Mouse (Mus musculus) stomach, postnatal 0 days (tissue): ENCODE data around the gene Fars2. TPM values are rescaled to one million over a fixed set of nuclear protein-coding genes. Genes with fewer than 3 reads are reported as not detected.

Experiments used
- ATAC-seq: fragments of 200-750 bp; cut with Nextera tagmentation; 2 replicates; pipeline ENCODE4 v1.8.0; 2017; ENCODE audit not compliant: low FRiP score, low TSS enrichment
- DNase-seq: peaks from one replicate; pipeline ENCODE4 v3.0.0-alpha.2; 2016; ENCODE audit warnings: low spot score
- H3K27ac ChIP-seq: fragments of 300-500 bp; sonication (generic); replicated peaks from 2 replicates; pipeline ENCODE4 v1.5.1; 2014; ENCODE audit warnings: mild to moderate bottlenecking, control low read depth
- H3K27me3 ChIP-seq: fragments of 300-500 bp; sonication (generic); 2 replicates; pipeline ENCODE4 v1.6.1; 2014; ENCODE audit warnings: low read length; ENCODE audit not compliant: control insufficient read depth, insufficient read depth
- H3K36me3 ChIP-seq: fragments of 300-500 bp; sonication (generic); 2 replicates; pipeline ENCODE4 v1.6.1; 2014; ENCODE audit warnings: low read length, mixed read lengths; ENCODE audit not compliant: control insufficient read depth, insufficient read depth
- H3K4me1 ChIP-seq: fragments of 300-500 bp; sonication (generic); replicated peaks from 2 replicates; pipeline ENCODE4 v1.6.1; 2014; ENCODE audit warnings: antibody characterized with exemption; ENCODE audit not compliant: control insufficient read depth, insufficient read depth
- H3K4me2 ChIP-seq: fragments of 300-500 bp; sonication (generic); replicated peaks from 2 replicates; pipeline ENCODE4 v1.6.1; 2014; ENCODE audit warnings: low read depth, mild to moderate bottlenecking, control low read depth, moderate library complexity
- H3K4me3 ChIP-seq: fragments of 300-500 bp; sonication (generic); 2 replicates; pipeline ENCODE4 v1.5.1; 2014; ENCODE audit warnings: low read depth, low read length, control low read depth
- H3K9ac ChIP-seq: fragments of 300-500 bp; sonication (generic); 2 replicates; pipeline ENCODE4 v1.6.1; 2014; ENCODE audit warnings: mild to moderate bottlenecking, low read length, control low read depth, mixed read lengths
- H3K9me3 ChIP-seq: fragments of 300-500 bp; sonication (generic); 2 replicates; pipeline ENCODE4 v1.6.1; 2016; ENCODE audit warnings: low read length; ENCODE audit not compliant: control insufficient read depth
- CTCF ChIP-seq: IDR thresholded peaks from 2 replicates; pipeline ENCODE4 v1.5.1; 2016; ENCODE audit warnings: antibody characterized with exemption, low read depth, mild to moderate bottlenecking, moderate library complexity
- EP300 ChIP-seq: optimal IDR thresholded peaks from 2 replicates; pipeline ENCODE3; 2016; ENCODE audit warnings: antibody characterized with exemption
- WGBS: fragments of 180-500 bp; shearing (Covaris S2); extraction: QIAGEN DNeasy Blood & Tissue Kit; methylation state at CpG from one replicate; pipeline ENCODE4 v1.1.7; 2014; 5-methylcytosine and 5-hydroxymethylcytosine counted together
- polyA plus RNA-seq: library from polyadenylated mRNA; unstranded; fragments of >200 nt; fragmentation: Nextera tagmentation; extraction: Ambion mirVana; gene quantifications from 2 replicates; pipeline ENCODE4 v1.2.1, GENCODE M21; 2015

The Fars2 gene
- polyA plus RNA-seq, 1 experiment from 2014 or later = 31.7 TPM

DNA sequence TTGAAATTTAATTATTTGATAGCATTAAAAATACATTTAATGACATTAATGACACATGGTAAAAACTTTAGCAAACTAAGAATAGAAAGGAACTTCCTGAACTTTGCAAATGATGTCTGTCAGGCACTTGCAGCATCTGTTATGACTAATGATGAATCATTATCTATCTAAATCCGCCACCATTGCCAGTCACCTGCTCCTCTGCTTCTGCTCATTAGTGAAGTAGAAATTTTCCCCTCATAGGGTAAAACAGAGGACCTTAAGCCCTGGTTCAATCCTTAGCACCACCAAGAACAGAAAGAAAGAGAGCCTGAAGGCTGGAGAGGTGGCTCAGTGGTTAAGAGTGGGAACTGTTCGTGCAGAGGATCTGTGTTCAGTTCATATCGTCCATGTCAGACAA, 93.8 kb downstream of the Fars2 start:
- no peak for TF ChIP-seq CTCF
- TF ChIP-seq EP300 = no peak
- no peaks in the 10 kb centered on the region for H3K9me3 ChIP-seq
- 85% methylated on average over 3 of the region's 3 CpGs for WGBS
- H3K4me1 ChIP-seq = no peaks in the 10 kb centered on the region
- no peaks in the 10 kb centered on the region for H3K27me3 ChIP-seq
- H3K4me2 ChIP-seq = no peak overlapping the region
- H3K9ac ChIP-seq = no peak overlapping the region
- no peak overlapping the region for H3K27ac ChIP-seq
- no peaks in the 10 kb centered on the region for H3K36me3 ChIP-seq
- no peak for ATAC-seq
- no peak for DNase-seq
- no peak overlapping the region for H3K4me3 ChIP-seq

DNA sequence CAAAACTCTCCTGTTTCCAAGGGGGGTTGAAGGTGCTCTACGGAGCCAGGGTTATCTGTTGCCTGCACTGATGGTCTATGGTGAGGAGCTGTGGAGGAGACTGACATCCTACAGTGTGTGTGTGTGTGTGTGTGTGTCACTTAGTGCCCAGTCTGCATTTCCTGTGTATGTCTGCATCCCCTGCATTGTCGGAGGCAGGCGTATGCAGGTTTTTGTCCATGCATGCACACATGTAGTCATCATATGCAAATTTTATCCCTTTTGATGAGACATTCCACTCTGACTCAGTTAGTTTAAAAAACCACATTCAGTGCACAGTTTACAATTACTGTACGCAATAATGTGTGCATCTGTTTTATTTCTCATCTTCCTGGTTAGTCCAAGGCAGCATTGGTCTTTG, 96.8 kb downstream of the Fars2 start:
- no peak for DNase-seq
- 78% methylated on average over 4 of the region's 4 CpGs for WGBS
- Histone ChIP-seq H3K4me1 (no peaks in the 10 kb centered on the region), H3K4me3 (no peak overlapping the region), H3K9ac (no peak overlapping the region), H3K4me2 (no peak overlapping the region), H3K27me3 (no peaks in the 10 kb centered on the region), H3K9me3 (no peaks in the 10 kb centered on the region), H3K36me3 (no peaks in the 10 kb centered on the region), H3K27ac (no peak overlapping the region)
- ATAC-seq = no peak
- TF ChIP-seq EP300 = no peak
- no peak for TF ChIP-seq CTCF

DNA sequence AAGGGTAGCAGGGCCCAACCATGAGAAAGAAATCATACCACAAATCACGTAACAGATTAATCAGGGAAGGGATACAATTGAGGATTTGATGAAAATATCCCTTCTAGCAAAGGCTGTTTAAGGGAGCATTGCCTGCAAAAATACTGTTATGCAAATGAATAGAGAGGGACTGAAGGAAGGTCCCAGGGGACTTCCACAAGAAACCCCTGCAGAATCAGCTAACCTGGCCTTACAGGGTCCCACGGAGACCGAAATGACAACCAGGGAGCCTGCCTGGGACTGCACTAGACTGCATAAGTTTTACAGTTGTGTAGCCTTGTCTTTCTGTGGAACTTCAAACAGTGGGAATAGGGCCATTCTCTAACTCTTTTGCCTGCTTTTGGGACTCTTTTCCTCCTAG, 98.8 kb downstream of the Fars2 start:
- ATAC-seq = no peak
- H3K27ac ChIP-seq = no peak overlapping the region
- TF ChIP-seq EP300 (no peak), CTCF (no peak)
- WGBS = 90% methylated on average over 3 of the region's 3 CpGs
- no peaks in the 10 kb centered on the region for H3K27me3 ChIP-seq
- no peaks in the 10 kb centered on the region for H3K4me1 ChIP-seq
- H3K9me3 ChIP-seq = no peaks in the 10 kb centered on the region
- H3K9ac ChIP-seq = no peak overlapping the region
- no peak overlapping the region for H3K4me2 ChIP-seq
- no peak overlapping the region for H3K4me3 ChIP-seq
- no peaks in the 10 kb centered on the region for H3K36me3 ChIP-seq
- DNase-seq = no peak

DNA sequence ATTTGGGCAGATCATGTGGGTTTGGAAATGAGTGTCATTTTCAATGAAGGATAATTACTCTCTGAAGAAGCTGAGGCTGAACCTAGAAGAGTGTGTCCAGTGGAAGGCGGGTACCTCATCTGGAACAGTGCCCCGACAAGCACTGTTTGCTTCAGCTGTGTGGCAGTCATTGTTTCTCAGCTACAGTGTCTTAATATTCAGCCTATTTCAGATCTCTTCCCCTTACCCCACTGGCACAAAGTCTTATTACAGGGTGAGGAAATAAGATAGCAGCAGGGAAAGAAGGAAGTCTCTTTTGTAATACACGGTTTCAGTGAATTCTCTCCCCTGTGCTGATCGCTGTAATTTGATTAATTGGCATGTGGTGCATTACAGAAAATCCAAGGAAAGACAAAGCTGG, 101.1 kb downstream of the Fars2 start:
- no peak for DNase-seq
- Histone ChIP-seq H3K4me1 (no peaks in the 10 kb centered on the region), H3K4me2 (no peak overlapping the region), H3K27ac (no peak overlapping the region), H3K9me3 (no peaks in the 10 kb centered on the region), H3K9ac (no peak overlapping the region), H3K27me3 (no peaks in the 10 kb centered on the region), H3K4me3 (no peak overlapping the region), H3K36me3 (no peaks in the 10 kb centered on the region)
- WGBS = 67% methylated on average over 4 of the region's 4 CpGs
- no peak for ATAC-seq
- TF ChIP-seq EP300 (no peak), CTCF (no peak)

DNA sequence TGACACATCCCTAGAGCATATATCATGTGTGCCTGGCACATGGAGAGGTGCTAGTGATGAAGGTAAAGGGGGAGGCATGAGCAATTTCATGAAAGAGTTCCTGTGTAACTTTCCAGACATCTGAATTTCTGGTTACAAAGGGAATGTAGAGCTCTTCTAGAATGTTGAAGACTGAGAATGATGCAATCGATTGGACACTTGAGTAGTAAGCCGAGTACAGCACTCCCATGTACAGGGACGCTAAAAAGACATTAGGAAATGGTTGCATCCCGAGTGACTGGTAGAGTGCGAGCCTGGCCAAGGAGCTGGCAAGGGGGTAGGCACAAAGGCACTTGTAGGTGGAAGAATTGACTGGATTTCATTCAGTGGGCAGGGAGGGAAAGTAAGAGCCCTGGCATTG, 102.3 kb downstream of the Fars2 start:
- Histone ChIP-seq H3K9ac (no peak overlapping the region), H3K36me3 (no peaks in the 10 kb centered on the region), H3K4me1 (no peaks in the 10 kb centered on the region), H3K9me3 (no peaks in the 10 kb centered on the region), H3K27me3 (no peaks in the 10 kb centered on the region), H3K4me3 (no peak overlapping the region), H3K4me2 (no peak overlapping the region), H3K27ac (no peak overlapping the region)
- WGBS = 89% methylated on average over 5 of the region's 5 CpGs
- ATAC-seq (no peak), DNase-seq (no peak)
- no peak for TF ChIP-seq EP300
- TF ChIP-seq CTCF = no peak

DNA sequence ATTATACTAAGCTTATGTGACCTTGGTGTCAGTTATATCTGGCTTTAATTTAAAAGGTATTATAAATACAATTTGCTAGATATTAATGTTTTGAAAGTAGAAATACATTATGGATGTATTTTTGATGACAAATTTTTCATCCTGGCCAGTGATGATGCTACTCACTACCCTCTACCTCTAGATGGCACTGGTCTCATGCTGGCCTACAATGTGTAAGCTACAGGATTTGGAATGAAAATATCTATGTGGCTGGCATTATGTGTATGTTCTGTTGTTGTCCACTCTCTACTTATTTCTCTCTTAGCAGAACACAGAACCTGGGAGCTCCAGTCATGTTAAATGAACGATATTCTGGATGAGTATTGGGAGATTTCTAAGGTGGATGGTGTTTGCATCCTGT, 104.7 kb downstream of the Fars2 start:
- DNase-seq = no peak

More for the DNA sequence above, 104.7 kb downstream of the Fars2 start:
- 83% methylated on average over 1 of the region's 1 CpGs for WGBS
- no peak overlapping the region for H3K4me2 ChIP-seq
- H3K4me3 ChIP-seq = no peak overlapping the region
- no peaks in the 10 kb centered on the region for H3K4me1 ChIP-seq
- ATAC-seq = no peak
- H3K27me3 ChIP-seq = no peaks in the 10 kb centered on the region
- no peak overlapping the region for H3K27ac ChIP-seq
- no peak overlapping the region for H3K9ac ChIP-seq
- TF ChIP-seq CTCF (peak; percentile 66), EP300 (no peak)
- H3K9me3 ChIP-seq = no peaks in the 10 kb centered on the region
- no peaks in the 10 kb centered on the region for H3K36me3 ChIP-seq
